Mouse (Mus musculus): Measurements from ENCODE around the gene Mob3b.

The Mob3b gene

GRCm38 (mm10) chr4:35065075-35065838 is 92.0 kb downstream of the Mob3b start:
- no peak for DNase-seq (ENCODE audit: low spot score in 2 of 2)

GRCm38 (mm10) chr4:35063146-35063719 is 94.1 kb downstream of the Mob3b start:
- DNase-seq (ENCODE audit: low spot score in 2 of 2) = no peak

GRCm38 (mm10) chr4:35060964-35061363 is 96.3 kb downstream of the Mob3b start:
- DNase-seq (ENCODE audit: low spot score in 2 of 2) = no peak

- no peak for DNase-seq (ENCODE audit: low spot score in 2 of 2)
Measured at GRCm38 (mm10) chr4:35060401-35060800, 96.9 kb downstream of the Mob3b start.

- no peak for DNase-seq (ENCODE audit: low spot score in 2 of 2)
Measured at GRCm38 (mm10) chr4:35054362-35054761, 102.9 kb downstream of the Mob3b start.

- no peak for DNase-seq (ENCODE audit: low spot score in 2 of 2)
Measured at GRCm38 (mm10) chr4:35052174-35052942, 104.9 kb downstream of the Mob3b start.

GRCm38 (mm10) chr4:35051152-35051551 is 106.1 kb downstream of the Mob3b start:
- DNase-seq (ENCODE audit: low spot score in 2 of 2) = no peak

- DNase-seq (ENCODE audit: low spot score in 2 of 2) = no peak
Measured at GRCm38 (mm10) chr4:35049742-35050058, 107.6 kb downstream of the Mob3b start.

- DNase-seq (ENCODE audit: low spot score in 2 of 2) = no peak
Measured at GRCm38 (mm10) chr4:35049036-35049741, 108.1 kb downstream of the Mob3b start.

GRCm38 (mm10) chr4:35040896-35041295 is 116.4 kb downstream of the Mob3b start:
- no peak for DNase-seq (ENCODE audit: low spot score in 2 of 2)

- DNase-seq (ENCODE audit: low spot score in 2 of 2) = no peak
Measured at GRCm38 (mm10) chr4:35040306-35040705, 117.0 kb downstream of the Mob3b start.

GRCm38 (mm10) chr4:35037824-35038223 is 119.5 kb downstream of the Mob3b start:
- DNase-seq (ENCODE audit: low spot score in 2 of 2) = no peak

- no peak for DNase-seq (ENCODE audit: low spot score in 2 of 2)
Measured at GRCm38 (mm10) chr4:35034504-35035290, 122.6 kb downstream of the Mob3b start.

- no peak for DNase-seq (ENCODE audit: low spot score in 2 of 2)
Measured at GRCm38 (mm10) chr4:35032758-35033157, 124.5 kb downstream of the Mob3b start.

- DNase-seq (ENCODE audit: low spot score in 2 of 2) = no peak
Measured at GRCm38 (mm10) chr4:35031623-35032022, 125.7 kb downstream of the Mob3b start.

GRCm38 (mm10) chr4:35031141-35031540 is 126.1 kb downstream of the Mob3b start:
- DNase-seq (ENCODE audit: low spot score in 2 of 2) = no peak

- no peak for DNase-seq (ENCODE audit: low spot score in 2 of 2)
Measured at GRCm38 (mm10) chr4:35018416-35018815, 138.9 kb downstream of the Mob3b start.

- DNase-seq (ENCODE audit: low spot score in 2 of 2) = no peak
Measured at GRCm38 (mm10) chr4:35012401-35013307, 144.6 kb downstream of the Mob3b start.

GRCm38 (mm10) chr4:35006541-35007260 is 150.6 kb downstream of the Mob3b start:
- DNase-seq (ENCODE audit: low spot score in 2 of 2) = no peak

GRCm38 (mm10) chr4:35006056-35006455 is 151.2 kb downstream of the Mob3b start:
- DNase-seq (ENCODE audit: low spot score in 2 of 2) = no peak

Data from urinary bladder, postnatal 4 days (tissue).